Mouse (Mus musculus): Measurements from ENCODE around the gene Ubac1.

DNA sequence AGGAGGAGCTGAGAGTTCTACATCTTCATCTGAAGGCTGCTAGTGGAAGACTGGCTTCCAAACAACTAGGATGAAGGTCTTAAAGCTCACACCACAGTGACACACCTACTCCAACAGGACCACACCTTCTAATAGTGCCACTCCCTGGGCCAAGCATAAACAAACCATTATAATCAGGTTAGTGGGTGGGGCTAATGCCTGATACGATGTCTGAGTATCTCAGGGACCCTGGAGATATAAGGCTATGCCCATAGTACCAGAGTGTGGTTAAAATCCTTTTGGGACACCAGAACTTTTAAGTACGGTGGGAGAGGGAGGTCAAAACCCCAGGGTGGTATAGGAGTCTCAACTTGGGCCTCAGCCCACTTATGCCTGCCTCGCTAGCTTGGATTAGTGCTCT, 21.1 kb upstream of the Ubac1 start:
- TF ChIP-seq CTCF (IDR thresholded peaks at IDR 0.05) (no peak), EP300 (IDR thresholded peaks at IDR 0.05) (no peak)
